Mouse (Mus musculus): ENCODE data around the gene Slco1a5. TPM values are rescaled to one million over a fixed set of nuclear protein-coding genes. Genes with fewer than 3 reads are reported as not detected.

Gene Slco1a5
- polyA plus RNA-seq, 1 experiment = not detected

DNA sequence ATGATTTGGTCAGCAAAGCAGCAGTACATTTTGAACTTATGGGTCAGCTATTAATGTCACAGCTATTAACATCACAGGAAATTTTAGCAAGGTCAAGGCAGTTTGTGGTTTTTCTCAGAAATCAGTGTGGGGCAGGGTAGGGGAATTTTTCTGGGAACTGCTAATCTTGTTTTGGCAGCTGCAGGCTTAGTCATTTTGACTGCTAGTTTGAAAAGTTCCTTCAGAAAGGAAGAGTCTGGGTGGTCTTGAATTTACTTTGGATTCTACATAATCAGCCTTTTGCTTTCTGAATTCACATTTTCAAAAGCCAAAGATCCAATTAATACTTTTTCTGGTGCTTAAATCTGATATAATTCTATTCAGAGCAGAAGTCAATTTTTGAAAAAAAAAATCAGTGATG is 113.0 kb downstream of the Slco1a5 start:
- TF ChIP-seq POLR2A (IDR thresholded peaks at IDR 0.05; ENCODE audit: low read depth, low read length) (no peak), CTCF (IDR thresholded peaks at IDR 0.05; ENCODE audit: extremely low read depth, insufficient read length, insufficient replicate concordance, low read depth, low read length) (no peak)
- Histone ChIP-seq H3K27me3 (ENCODE audit: control insufficient read depth, insufficient read depth, low read length) (no peaks in the 10 kb centered on the region), H3K4me1 (ENCODE audit: control insufficient read depth, insufficient read depth, insufficient read length, low read length) (no peaks in the 10 kb centered on the region), H3K36me3 (ENCODE audit: control insufficient read depth, insufficient read depth, low read length) (no peaks in the 10 kb centered on the region), H3K4me3 (ENCODE audit: low read depth, low read length) (no peak overlapping the region), H3K27ac (ENCODE audit: insufficient read depth, low read depth, low read length) (no peak overlapping the region)

GRCm38 (mm10) chr6:142208421-142208820 is 114.4 kb downstream of the Slco1a5 start, which contains the start of gene Slco1a6:
Gene Slco1a6, minus strand, starts transcription at chr6:142208521.
- no peaks in the 10 kb centered on the region for H3K27me3 ChIP-seq (ENCODE audit: control insufficient read depth, insufficient read depth, low read length)
- TF ChIP-seq CTCF (IDR thresholded peaks at IDR 0.05; ENCODE audit: extremely low read depth, insufficient read length, insufficient replicate concordance, low read depth, low read length) (no peak), POLR2A (IDR thresholded peaks at IDR 0.05; ENCODE audit: low read depth, low read length) (no peak)
- no peak within 1 kb of the TSS for H3K27ac ChIP-seq (ENCODE audit: insufficient read depth, low read depth, low read length)
- WGBS = 90% methylated on average over 4 of the region's 4 CpGs
- no peak within 1 kb of the TSS for H3K4me3 ChIP-seq (ENCODE audit: low read depth, low read length)
- H3K4me1 ChIP-seq (ENCODE audit: control insufficient read depth, insufficient read depth, insufficient read length, low read length) = no peaks in the 10 kb centered on the region
- H3K36me3 ChIP-seq (ENCODE audit: control insufficient read depth, insufficient read depth, low read length) = no peaks in the 10 kb centered on the region

GRCm38 (mm10) chr6:142200524-142200923 is 122.3 kb downstream of the Slco1a5 start:
- H3K27me3 ChIP-seq (ENCODE audit: control insufficient read depth, insufficient read depth, low read length) = no peaks in the 10 kb centered on the region
- H3K4me3 ChIP-seq (ENCODE audit: low read depth, low read length) = no peak overlapping the region
- no peak overlapping the region for H3K27ac ChIP-seq (ENCODE audit: insufficient read depth, low read depth, low read length)
- H3K4me1 ChIP-seq (ENCODE audit: control insufficient read depth, insufficient read depth, insufficient read length, low read length) = no peaks in the 10 kb centered on the region
- TF ChIP-seq POLR2A (IDR thresholded peaks at IDR 0.05; ENCODE audit: low read depth, low read length) (no peak), CTCF (IDR thresholded peaks at IDR 0.05; ENCODE audit: extremely low read depth, insufficient read length, insufficient replicate concordance, low read depth, low read length) (no peak)
- H3K36me3 ChIP-seq (ENCODE audit: control insufficient read depth, insufficient read depth, low read length) = no peaks in the 10 kb centered on the region

DNA sequence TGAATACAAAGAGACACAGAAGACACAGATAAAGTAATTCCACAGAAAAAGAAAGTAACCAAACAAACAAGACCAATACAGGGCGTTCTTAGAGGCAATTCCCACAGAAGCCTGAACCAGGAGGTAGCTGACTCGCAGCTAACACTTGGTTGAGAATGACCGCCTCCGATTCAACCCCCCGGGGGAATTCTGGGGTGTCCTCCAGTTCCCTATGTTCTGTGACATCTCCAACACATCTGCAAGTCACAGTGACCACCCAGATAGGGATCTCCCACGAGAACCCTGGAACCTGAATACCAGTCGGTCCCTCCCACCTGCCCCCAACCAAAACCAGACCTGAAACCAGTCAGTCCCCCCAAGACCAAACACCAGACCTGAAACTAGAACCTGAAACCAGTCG is 128.5 kb downstream of the Slco1a5 start:
- no peak for TF ChIP-seq CTCF (IDR thresholded peaks at IDR 0.05; ENCODE audit: extremely low read depth, insufficient read length, insufficient replicate concordance, low read depth, low read length)
- no peak for TF ChIP-seq POLR2A (IDR thresholded peaks at IDR 0.05; ENCODE audit: low read depth, low read length)
- no peak overlapping the region for H3K27ac ChIP-seq (ENCODE audit: insufficient read depth, low read depth, low read length)
- WGBS = 79% methylated on average over 8 of the region's 8 CpGs
- no peaks in the 10 kb centered on the region for H3K36me3 ChIP-seq (ENCODE audit: control insufficient read depth, insufficient read depth, low read length)
- no peak overlapping the region for H3K4me3 ChIP-seq (ENCODE audit: low read depth, low read length)
- H3K4me1 ChIP-seq (ENCODE audit: control insufficient read depth, insufficient read depth, insufficient read length, low read length) = no peaks in the 10 kb centered on the region
- no peaks in the 10 kb centered on the region for H3K27me3 ChIP-seq (ENCODE audit: control insufficient read depth, insufficient read depth, low read length)

DNA sequence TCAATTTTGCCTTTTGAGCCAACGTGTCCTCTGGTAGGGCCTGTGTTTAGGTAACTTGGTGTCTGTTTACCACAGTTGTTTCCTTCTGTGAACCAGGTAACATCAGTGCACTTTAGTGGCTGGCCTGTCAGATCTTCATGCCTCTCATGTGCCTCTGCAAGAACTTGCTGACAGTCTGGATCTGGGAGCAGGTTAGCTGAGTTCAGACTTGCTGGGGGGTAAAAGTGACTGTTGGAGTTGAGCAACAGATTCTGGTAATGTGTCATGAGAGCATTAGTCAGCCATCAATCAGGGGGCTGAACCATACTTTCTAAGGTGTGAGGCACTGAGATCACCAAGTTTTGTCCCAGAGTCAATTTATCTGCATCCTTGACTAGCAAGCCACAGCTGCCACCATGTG is 130.8 kb downstream of the Slco1a5 start:
- no peak overlapping the region for H3K27ac ChIP-seq (ENCODE audit: insufficient read depth, low read depth, low read length)
- H3K27me3 ChIP-seq (ENCODE audit: control insufficient read depth, insufficient read depth, low read length) = no peaks in the 10 kb centered on the region
- H3K4me3 ChIP-seq (ENCODE audit: low read depth, low read length) = no peak overlapping the region
- 44% methylated on average over 1 of the region's 1 CpGs for WGBS
- no peaks in the 10 kb centered on the region for H3K36me3 ChIP-seq (ENCODE audit: control insufficient read depth, insufficient read depth, low read length)
- no peaks in the 10 kb centered on the region for H3K4me1 ChIP-seq (ENCODE audit: control insufficient read depth, insufficient read depth, insufficient read length, low read length)
- TF ChIP-seq POLR2A (IDR thresholded peaks at IDR 0.05; ENCODE audit: low read depth, low read length) (no peak), CTCF (IDR thresholded peaks at IDR 0.05; ENCODE audit: extremely low read depth, insufficient read length, insufficient replicate concordance, low read depth, low read length) (no peak)

DNA sequence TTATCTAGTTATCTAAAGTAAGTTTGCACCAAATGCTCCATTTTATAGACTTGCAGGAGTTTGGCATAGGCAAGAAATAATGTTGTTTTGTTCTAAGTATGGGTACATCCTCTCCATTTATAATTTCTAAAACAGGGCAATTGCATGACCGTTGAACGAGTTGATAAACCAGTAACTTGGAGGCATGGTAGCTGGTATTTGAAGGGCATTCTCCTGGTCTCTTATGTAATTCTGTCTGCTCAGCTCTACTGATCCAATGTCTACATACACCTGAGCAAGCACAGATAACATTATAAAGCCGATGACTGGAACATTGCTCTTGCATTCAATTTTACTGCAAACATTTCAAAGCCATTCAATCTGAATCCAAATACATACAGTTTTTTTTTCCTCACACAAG is 135.4 kb downstream of the Slco1a5 start:
- 91% methylated on average over 3 of the region's 3 CpGs for WGBS
- H3K27ac ChIP-seq (ENCODE audit: insufficient read depth, low read depth, low read length) = no peak overlapping the region
- H3K4me3 ChIP-seq (ENCODE audit: low read depth, low read length) = no peak overlapping the region
- no peaks in the 10 kb centered on the region for H3K4me1 ChIP-seq (ENCODE audit: control insufficient read depth, insufficient read depth, insufficient read length, low read length)
- no peaks in the 10 kb centered on the region for H3K36me3 ChIP-seq (ENCODE audit: control insufficient read depth, insufficient read depth, low read length)
- H3K27me3 ChIP-seq (ENCODE audit: control insufficient read depth, insufficient read depth, low read length) = no peaks in the 10 kb centered on the region
- no peak for TF ChIP-seq POLR2A (IDR thresholded peaks at IDR 0.05; ENCODE audit: low read depth, low read length)
- no peak for TF ChIP-seq CTCF (IDR thresholded peaks at IDR 0.05; ENCODE audit: extremely low read depth, insufficient read length, insufficient replicate concordance, low read depth, low read length)

- Histone ChIP-seq H3K27ac (ENCODE audit: insufficient read depth, low read depth, low read length) (no peak overlapping the region), H3K36me3 (ENCODE audit: control insufficient read depth, insufficient read depth, low read length) (no peaks in the 10 kb centered on the region), H3K4me3 (ENCODE audit: low read depth, low read length) (no peak overlapping the region), H3K4me1 (ENCODE audit: control insufficient read depth, insufficient read depth, insufficient read length, low read length) (no peaks in the 10 kb centered on the region), H3K27me3 (ENCODE audit: control insufficient read depth, insufficient read depth, low read length) (no peaks in the 10 kb centered on the region)
- TF ChIP-seq POLR2A (IDR thresholded peaks at IDR 0.05; ENCODE audit: low read depth, low read length) (no peak), CTCF (IDR thresholded peaks at IDR 0.05; ENCODE audit: extremely low read depth, insufficient read length, insufficient replicate concordance, low read depth, low read length) (no peak)
- WGBS = 72% methylated on average over 2 of the region's 2 CpGs
Observed at GRCm38 (mm10) chr6:142185868-142186415, 136.8 kb downstream of the Slco1a5 start.

Other genes starting within 250 kb of the Slco1a5 start
- not detected in 2 replicates for gene Slco1a6, start 114.5 kb downstream of the Slco1a5 start, polyA plus RNA-seq (2012; rRNA removed)
- 1.8 and 2.1 TPM in 2 replicates for gene Iapp, start 24.6 kb downstream of the Slco1a5 start, polyA plus RNA-seq (2012; rRNA removed)
- 3.4 and 5.6 TPM in 2 replicates for gene Pyroxd1, start 22.7 kb upstream of the Slco1a5 start, polyA plus RNA-seq (2012; rRNA removed)
- gene Recql, start 64.1 kb upstream of the Slco1a5 start, polyA plus RNA-seq (2012; rRNA removed) = 1.5 and 2.1 TPM in 2 replicates
- gene Golt1b, start 64.2 kb upstream of the Slco1a5 start, polyA plus RNA-seq (2012; rRNA removed) = 0.98 and 1.9 TPM in 2 replicates
- 0.24 and 0.85 TPM in 2 replicates for gene Spx, start 90.5 kb upstream of the Slco1a5 start, polyA plus RNA-seq (2012; rRNA removed)
- gene Gys2, start 150.1 kb upstream of the Slco1a5 start, polyA plus RNA-seq (2012; rRNA removed) = not detected in 2 replicates
- gene Ldhb, start 185.0 kb upstream of the Slco1a5 start, polyA plus RNA-seq (2012; rRNA removed) = 10.4 and 15.4 TPM in 2 replicates
- gene Kcnj8, start 248.6 kb upstream of the Slco1a5 start, polyA plus RNA-seq (2012; rRNA removed) = 5.5 and 6.4 TPM in 2 replicates

Measured in small intestine, adult 2 months (tissue).